Mouse (Mus musculus) lung, postnatal 0 days (tissue): ENCODE measurements around the gene Gm29609. TPM values are rescaled to one million over a fixed set of nuclear protein-coding genes. Genes with fewer than 3 reads are reported as not detected.

Source experiments
- ATAC-seq: fragments of 200-750 bp; cut with Nextera tagmentation; 2 replicates; pipeline ENCODE4 v1.8.0; 2017; ENCODE audit warnings: moderate library complexity
- DNase-seq: peaks from one replicate; pipeline ENCODE4 v3.0.0-alpha.2; 2016; ENCODE audit warnings: low spot score
- H3K27ac ChIP-seq: fragments of 300-500 bp; sonication (generic); 2 replicates; pipeline ENCODE4 v1.5.1; 2014; ENCODE audit warnings: antibody characterized with exemption, mild to moderate bottlenecking, low read length, mixed read lengths
- H3K27me3 ChIP-seq: fragments of 300-500 bp; sonication (generic); replicated peaks from 2 replicates; pipeline ENCODE4 v1.6.1; 2014; ENCODE audit warnings: low read length, mixed read lengths; ENCODE audit not compliant: insufficient read depth
- H3K36me3 ChIP-seq: fragments of 300-500 bp; sonication (generic); 2 replicates; pipeline ENCODE4 v1.6.1; 2014; ENCODE audit warnings: low read length, mixed read lengths; ENCODE audit not compliant: insufficient read depth
- H3K4me1 ChIP-seq: fragments of 300-500 bp; sonication (generic); 2 replicates; pipeline ENCODE4 v1.6.1; 2014; ENCODE audit warnings: antibody characterized with exemption, low read depth, low read length, mixed read lengths; ENCODE audit not compliant: insufficient read depth
- H3K4me2 ChIP-seq: fragments of 300-500 bp; sonication (generic); replicated peaks from 2 replicates; pipeline ENCODE4 v1.6.1; 2014; ENCODE audit warnings: low read depth, mild to moderate bottlenecking, low read length, moderate library complexity, mixed read lengths
- H3K4me3 ChIP-seq: fragments of 300-500 bp; sonication (generic); 2 replicates; pipeline ENCODE4 v1.5.1; 2014; ENCODE audit warnings: low read depth, low read length
- H3K9ac ChIP-seq: fragments of 300-500 bp; sonication (generic); replicated peaks from 2 replicates; pipeline ENCODE4 v1.6.1; 2014; ENCODE audit warnings: low read depth, mild to moderate bottlenecking
- H3K9me3 ChIP-seq: fragments of 300-500 bp; sonication (generic); 2 replicates; pipeline ENCODE4 v1.6.1; 2016; ENCODE audit warnings: low read length, mixed read lengths
- CTCF ChIP-seq: IDR thresholded peaks from 2 replicates; pipeline ENCODE4 v1.5.1; 2016; ENCODE audit warnings: antibody characterized with exemption, mild to moderate bottlenecking
- EP300 ChIP-seq: IDR thresholded peaks from 2 replicates; pipeline ENCODE4 v1.6.1; 2016; ENCODE audit warnings: antibody characterized with exemption, mild to moderate bottlenecking, control low read depth
- WGBS: fragments of 180-500 bp; shearing (Covaris S2); extraction: QIAGEN DNeasy Blood & Tissue Kit; methylation state at CpG from one replicate; pipeline ENCODE4 v1.1.7; 2014; 5-methylcytosine and 5-hydroxymethylcytosine counted together
- polyA plus RNA-seq: library from polyadenylated mRNA; unstranded; fragments of >200 nt; fragmentation: Nextera tagmentation; extraction: Ambion mirVana; gene quantifications from 2 replicates; pipeline ENCODE4 v1.2.1, GENCODE M21; 2015

Gm29609 gene
- polyA plus RNA-seq, 1 experiment from 2014 or later: 0.73 TPM

DNA sequence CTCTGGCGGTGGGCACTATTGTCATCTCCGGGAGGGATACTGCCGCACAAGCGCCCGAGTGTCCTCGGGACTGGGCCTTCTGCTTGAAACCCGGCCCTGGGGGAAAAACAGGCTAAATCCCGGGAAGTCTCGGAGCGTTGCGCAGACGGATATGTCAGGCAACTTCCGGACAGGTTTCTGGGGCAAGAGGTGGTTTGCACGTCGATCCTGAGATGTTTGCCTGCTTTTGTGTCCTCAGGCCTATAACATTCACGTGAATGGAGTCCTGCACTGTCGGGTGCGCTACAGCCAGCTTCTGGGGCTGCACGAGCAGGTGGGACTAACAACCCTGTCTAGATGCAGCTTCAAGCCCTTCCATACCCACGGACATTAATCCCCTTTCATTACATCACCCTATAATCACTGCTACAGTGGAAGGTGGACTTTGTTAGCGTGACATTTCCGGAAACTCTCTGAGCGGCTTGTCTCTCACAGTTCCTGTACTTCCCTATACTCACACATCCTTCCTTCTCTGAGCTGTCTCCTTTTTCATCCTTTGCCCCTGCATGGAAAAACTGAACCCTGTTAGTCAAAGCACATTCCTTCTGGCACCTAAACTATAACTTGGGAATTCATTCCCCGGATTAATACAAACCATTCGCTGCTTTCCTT lies 14.0 kb upstream of the Gm29609 start:
- 8% methylated on average over 25 of the region's 25 CpGs for WGBS
- TF ChIP-seq CTCF (no peak), EP300 (no peak)
- DNase-seq (no peak), ATAC-seq (no peak)
- no peaks in the 10 kb centered on the region; the same call in 1 of the 2 replicates for H3K4me1 ChIP-seq
- H3K36me3 ChIP-seq: peaks cover 40% of the 10 kb centered on the region
- H3K4me3 ChIP-seq: peak overlapping the region; percentile 77
- peak overlapping the region; percentile 90 for H3K27ac ChIP-seq
- peak overlapping the region; percentile 81 for H3K9ac ChIP-seq
- no peaks in the 10 kb centered on the region for H3K9me3 ChIP-seq
- H3K27me3 ChIP-seq: no peaks in the 10 kb centered on the region
- peak overlapping the region; percentile 69 for H3K4me2 ChIP-seq

DNA sequence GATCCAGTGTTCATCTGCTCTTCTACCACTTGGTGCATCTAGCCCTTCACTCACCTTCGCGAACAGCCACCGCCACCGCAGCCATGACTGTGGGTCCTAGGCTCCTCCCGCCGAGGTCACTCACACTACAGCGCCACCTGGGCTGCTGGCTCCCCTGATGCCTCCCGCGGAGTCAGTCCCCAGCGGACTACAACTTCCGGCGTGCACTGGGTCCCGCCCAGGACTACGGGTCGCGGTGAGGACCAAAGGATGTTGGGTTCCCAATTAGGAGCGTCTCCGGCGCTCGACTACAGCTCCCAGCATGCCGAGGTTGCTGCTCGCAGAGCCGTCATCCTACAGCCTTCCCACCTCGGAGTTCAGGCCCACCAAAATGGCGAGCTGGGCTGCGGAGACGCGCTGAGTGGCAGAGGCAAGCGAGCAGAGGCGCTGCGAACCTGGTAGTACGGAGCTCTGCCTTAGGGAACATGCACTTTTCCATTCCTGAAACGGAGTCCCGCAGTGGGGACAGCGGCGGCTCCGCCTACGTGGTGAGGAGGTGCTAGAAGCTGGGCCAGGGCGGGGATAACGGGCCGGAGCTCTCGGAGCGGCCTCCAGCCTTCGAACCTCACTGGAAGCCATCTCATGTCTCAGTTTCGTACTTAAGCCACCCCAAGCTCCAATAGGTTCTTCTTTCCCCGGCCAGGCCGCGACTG lies 13.4 kb upstream of the Gm29609 start, which contains the start of the genes Snx17 and Eif2b4:
Gene Snx17 (plus strand): TSS at position 289 of the 692 bp plus-strand sequence.
Gene Eif2b4 (minus strand): TSS at position 492 of the 692 bp plus-strand sequence.
- Histone ChIP-seq H3K4me1 (no peaks in the 10 kb centered on the region; the same call in 1 of the 2 replicates), H3K27ac (peak within 1 kb of the TSS; percentile 90), H3K9ac (peak within 1 kb of the TSS; percentile 81), H3K4me2 (peak within 1 kb of the TSS; percentile 69), H3K4me3 (peak within 1 kb of the TSS; percentile 77), H3K27me3 (no peaks in the 10 kb centered on the region), H3K9me3 (no peaks in the 10 kb centered on the region), H3K36me3 (peaks cover 38% of the 10 kb centered on the region)
- WGBS: under 1% methylated on average over 48 of the region's 48 CpGs
- peak; percentile 98 for DNase-seq
- ATAC-seq: peak; percentile 98
- peak; percentile 79 for TF ChIP-seq CTCF
- TF ChIP-seq EP300: no peak

GRCm38 (mm10) chr5:31192045-31192938 lies 12.6 kb upstream of the Gm29609 start:
- Histone ChIP-seq H3K27me3 (no peaks in the 10 kb centered on the region), H3K4me3 (peak overlapping the region; percentile 77), H3K4me1 (no peaks in the 10 kb centered on the region; the same call in 1 of the 2 replicates), H3K27ac (peak overlapping the region; percentile 79), H3K4me2 (peak overlapping the region; percentile 69), H3K9me3 (no peaks in the 10 kb centered on the region), H3K36me3 (peaks cover 35% of the 10 kb centered on the region; the same call in 1 of the 2 replicates), H3K9ac (peak overlapping the region; percentile 35)
- WGBS: 10% methylated on average over 41 of the region's 42 CpGs
- TF ChIP-seq EP300 (no peak), CTCF (no peak)
- DNase-seq (peak; percentile 84), ATAC-seq (peak; percentile 80)

DNA sequence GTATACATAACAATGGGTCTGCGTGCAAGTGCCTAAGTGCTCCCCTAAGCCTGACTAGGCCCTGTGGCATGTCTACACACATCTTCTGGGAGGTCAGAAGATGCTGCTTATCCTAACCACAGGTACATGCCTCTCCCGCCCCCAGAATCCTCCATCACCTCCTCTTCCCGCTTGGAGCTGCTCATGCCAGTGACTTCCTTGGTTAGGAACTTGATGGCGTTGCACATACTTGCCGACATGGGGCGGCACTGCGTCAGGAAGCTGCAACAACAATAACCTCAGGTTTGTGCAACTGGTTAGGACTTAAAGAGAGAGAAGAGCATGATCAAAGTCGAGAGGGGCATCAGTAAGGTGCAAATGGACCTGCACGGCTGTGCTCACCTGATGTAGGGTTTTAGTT lies 10.5 kb upstream of the Gm29609 start:
- ATAC-seq (no peak), DNase-seq (no peak)
- Histone ChIP-seq H3K4me3 (no peak overlapping the region), H3K9me3 (no peaks in the 10 kb centered on the region), H3K9ac (no peak overlapping the region), H3K27ac (no peak overlapping the region), H3K4me2 (no peak overlapping the region), H3K4me1 (no peaks in the 10 kb centered on the region; the same call in 1 of the 2 replicates), H3K36me3 (peaks cover 19% of the 10 kb centered on the region; the same call in 1 of the 2 replicates), H3K27me3 (no peaks in the 10 kb centered on the region)
- no peak for TF ChIP-seq EP300
- no peak for TF ChIP-seq CTCF
- WGBS: 89% methylated on average over 9 of the region's 9 CpGs

DNA sequence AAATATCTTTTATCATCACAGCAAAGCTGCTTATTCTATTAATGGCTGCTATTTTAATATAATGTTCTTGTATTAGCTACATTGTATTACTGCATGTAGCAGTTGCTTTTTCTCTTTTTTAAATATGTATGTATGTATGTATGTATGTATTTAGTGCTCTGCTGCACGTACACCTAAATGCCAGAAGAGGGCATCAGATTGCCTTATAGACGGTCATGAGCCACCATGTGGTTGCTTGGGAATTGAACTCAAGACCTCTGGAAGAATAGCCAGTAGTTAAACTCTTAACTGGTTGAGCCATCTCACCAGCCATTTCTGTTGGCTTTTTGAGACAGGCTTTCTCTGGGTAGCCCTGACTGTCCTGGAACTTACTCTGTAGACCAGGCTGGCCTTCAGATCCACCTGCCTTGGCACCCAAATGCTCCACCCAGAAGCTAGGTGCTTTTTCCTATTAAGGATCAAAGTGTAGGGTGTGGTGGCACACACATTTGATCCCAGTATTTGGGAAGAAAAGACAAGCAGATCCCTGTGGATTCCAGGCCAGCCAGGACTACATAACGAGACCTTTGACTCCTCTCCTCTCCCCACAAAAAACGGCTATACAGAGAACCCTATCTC lies 8.6 kb upstream of the Gm29609 start:
- no peak for TF ChIP-seq EP300
- peak; percentile 65 for TF ChIP-seq CTCF
- H3K4me1 ChIP-seq: no peaks in the 10 kb centered on the region
- DNase-seq: peak; percentile 36
- no peak overlapping the region for H3K4me2 ChIP-seq
- no peak for ATAC-seq
- H3K9me3 ChIP-seq: no peaks in the 10 kb centered on the region
- H3K27me3 ChIP-seq: no peaks in the 10 kb centered on the region
- no peak overlapping the region for H3K4me3 ChIP-seq
- peaks cover 19% of the 10 kb centered on the region; the same call in 1 of the 2 replicates for H3K36me3 ChIP-seq
- no peak overlapping the region for H3K27ac ChIP-seq
- H3K9ac ChIP-seq: no peak overlapping the region
- 64% methylated on average over 4 of the region's 4 CpGs for WGBS
